Mouse (Mus musculus): ENCODE measurements at regions not wholly inside any gene's neighbourhood (a gene's known extent, or its start where the extent isn't known, plus 50 kb on each side); places are given as distances from the start of the nearest gene placed in this dataset.
"Not testable (repeated sequence)": the region's sequence is repeated elsewhere in the genome, so short reads cannot be mapped to it uniquely, and the experiment has no call there.

GRCm38 (mm10) chr12:119102106-119102505 is 135.9 kb upstream of the Abcb5 start:
- intact Hi-C loops (cut with DNase I); DNase-seq (ENCODE audit: low spot score): not testable (repeated sequence)

GRCm38 (mm10) chr12:119099736-119100135 is 133.5 kb upstream of the Abcb5 start:
- no peak for DNase-seq (ENCODE audit: low spot score)
- intact Hi-C loops (cut with DNase I): no loop called here

- DNase-seq (ENCODE audit: low spot score): no peak
- intact Hi-C loops (cut with DNase I): no loop called here
Observed at GRCm38 (mm10) chr12:119097814-119098213, 131.6 kb upstream of the Abcb5 start.

- DNase-seq (ENCODE audit: low spot score): no peak
- intact Hi-C loops (cut with DNase I): no loop called here
Observed at GRCm38 (mm10) chr12:119094314-119094713, 128.1 kb upstream of the Abcb5 start.

- no peak for DNase-seq (ENCODE audit: low spot score)
- intact Hi-C loops (cut with DNase I): no loop called here
Observed at GRCm38 (mm10) chr12:119093402-119093801, 127.2 kb upstream of the Abcb5 start.

- intact Hi-C loops (cut with DNase I): no loop called here
Observed at GRCm38 (mm10) chr12:119089292-119089691, 123.1 kb upstream of the Abcb5 start.

GRCm38 (mm10) chr12:119088666-119089065 is 122.4 kb upstream of the Abcb5 start:
- intact Hi-C loops (cut with DNase I): no loop called here

More at GRCm38 (mm10) chr12:119089292-119089691, 123.1 kb upstream of the Abcb5 start:
- no peak for DNase-seq (ENCODE audit: low spot score)

GRCm38 (mm10) chr12:119084814-119085213 is 118.6 kb upstream of the Abcb5 start:
- no peak for DNase-seq (ENCODE audit: low spot score)
- intact Hi-C loops (cut with DNase I): no loop called here

More at GRCm38 (mm10) chr12:119088666-119089065, 122.4 kb upstream of the Abcb5 start:
- no peak for DNase-seq (ENCODE audit: low spot score)

- intact Hi-C loops (cut with DNase I): no loop called here
- DNase-seq (ENCODE audit: low spot score): no peak
Observed at GRCm38 (mm10) chr12:119082781-119083180, 116.6 kb upstream of the Abcb5 start.

GRCm38 (mm10) chr12:119075825-119076224 is 109.6 kb upstream of the Abcb5 start:
- intact Hi-C loops (cut with DNase I): no loop called here
- no peak for DNase-seq (ENCODE audit: low spot score)

GRCm38 (mm10) chr12:119074742-119075478 is 108.7 kb upstream of the Abcb5 start:
- intact Hi-C loops (cut with DNase I): no loop called here

GRCm38 (mm10) chr12:119074147-119074546 is 107.9 kb upstream of the Abcb5 start:
- intact Hi-C loops (cut with DNase I): no loop called here
- DNase-seq (ENCODE audit: low spot score): no peak

More at GRCm38 (mm10) chr12:119074742-119075478, 108.7 kb upstream of the Abcb5 start:
- DNase-seq (ENCODE audit: low spot score): no peak

- DNase-seq (ENCODE audit: low spot score): no peak
- intact Hi-C loops (cut with DNase I): no loop called here
Observed at GRCm38 (mm10) chr12:119070963-119071362, 104.7 kb upstream of the Abcb5 start.

- no peak for DNase-seq (ENCODE audit: low spot score)
- intact Hi-C loops (cut with DNase I): no loop called here
Observed at GRCm38 (mm10) chr12:119070446-119070845, 104.2 kb upstream of the Abcb5 start.

- intact Hi-C loops (cut with DNase I): no loop called here
Observed at GRCm38 (mm10) chr12:119069747-119070146, 103.5 kb upstream of the Abcb5 start.

GRCm38 (mm10) chr12:119068079-119068478 is 101.9 kb upstream of the Abcb5 start:
- DNase-seq (ENCODE audit: low spot score): no peak
- intact Hi-C loops (cut with DNase I): no loop called here

More at GRCm38 (mm10) chr12:119069747-119070146, 103.5 kb upstream of the Abcb5 start:
- no peak for DNase-seq (ENCODE audit: low spot score)

- intact Hi-C loops (cut with DNase I): no loop called here
- no peak for DNase-seq (ENCODE audit: low spot score)
Observed at GRCm38 (mm10) chr12:119062931-119063330, 96.7 kb upstream of the Abcb5 start.

GRCm38 (mm10) chr12:119062490-119062889 is 96.3 kb upstream of the Abcb5 start:
- intact Hi-C loops (cut with DNase I): no loop called here
- no peak for DNase-seq (ENCODE audit: low spot score)

GRCm38 (mm10) chr12:119054560-119054959 is 88.3 kb upstream of the Abcb5 start:
- intact Hi-C loops (cut with DNase I): no loop called here
- DNase-seq (ENCODE audit: low spot score): no peak

GRCm38 (mm10) chr12:119051692-119052379 is 85.6 kb upstream of the Abcb5 start:
- no peak for DNase-seq (ENCODE audit: low spot score)
- intact Hi-C loops (cut with DNase I): no loop called here

- no peak for DNase-seq (ENCODE audit: low spot score)
- intact Hi-C loops (cut with DNase I): no loop called here
Observed at GRCm38 (mm10) chr12:119038306-119038705, 72.1 kb upstream of the Abcb5 start.

Measured in heart, postnatal 25 days (tissue).